Mouse (Mus musculus) spleen, postnatal 10 days (tissue): Measurements from ENCODE around the gene Ube2e3.

ENCODE experiments used
- DNase-seq, 2 experiments: peaks; one replicate each; pipeline ENCODE4 v3.0.0; 2021 to 2022; ENCODE audit warnings: low spot score in 2 of 2

The Ube2e3 gene

GRCm38 (mm10) chr2:78882743-78883433, 15.0 kb downstream of the Ube2e3 start:
- DNase-seq = peak in 1 of 2 experiments; percentile 32

GRCm38 (mm10) chr2:78886446-78886845, 18.5 kb downstream of the Ube2e3 start:
- no peak for DNase-seq

GRCm38 (mm10) chr2:78888190-78888589, 20.3 kb downstream of the Ube2e3 start:
- no peak for DNase-seq

GRCm38 (mm10) chr2:78895216-78895615, 27.3 kb downstream of the Ube2e3 start:
- no peak for DNase-seq

- no peak for DNase-seq
Measured at GRCm38 (mm10) chr2:78905916-78906315, 38.0 kb downstream of the Ube2e3 start.

- DNase-seq = no peak
Measured at GRCm38 (mm10) chr2:78911516-78911915, 43.6 kb downstream of the Ube2e3 start.

GRCm38 (mm10) chr2:78914861-78915260, 46.9 kb downstream of the Ube2e3 start:
- no peak for DNase-seq

GRCm38 (mm10) chr2:78922980-78923674, 55.2 kb downstream of the Ube2e3 start:
- DNase-seq = no peak

GRCm38 (mm10) chr2:78925807-78926206, 57.9 kb downstream of the Ube2e3 start:
- DNase-seq = peak in 1 of 2 experiments; percentile 17

GRCm38 (mm10) chr2:78927625-78928024, 59.7 kb downstream of the Ube2e3 start:
- no peak for DNase-seq

GRCm38 (mm10) chr2:78928080-78928479, 60.2 kb downstream of the Ube2e3 start:
- no peak for DNase-seq

- DNase-seq = no peak
Measured at GRCm38 (mm10) chr2:78931358-78931757, 63.4 kb downstream of the Ube2e3 start.

GRCm38 (mm10) chr2:78959451-78959850, 91.5 kb downstream of the Ube2e3 start:
- DNase-seq = no peak

GRCm38 (mm10) chr2:78960288-78960687, 92.4 kb downstream of the Ube2e3 start:
- DNase-seq = no peak

- no peak for DNase-seq
Measured at GRCm38 (mm10) chr2:78961023-78961422, 93.1 kb downstream of the Ube2e3 start.

GRCm38 (mm10) chr2:78961580-78961979, 93.7 kb downstream of the Ube2e3 start:
- DNase-seq = no peak

- no peak for DNase-seq
Measured at GRCm38 (mm10) chr2:78964995-78965394, 97.1 kb downstream of the Ube2e3 start.

GRCm38 (mm10) chr2:78965396-78965795, 97.5 kb downstream of the Ube2e3 start:
- DNase-seq = no peak

- DNase-seq = no peak
Measured at GRCm38 (mm10) chr2:78970088-78970487, 102.2 kb downstream of the Ube2e3 start.
